Mouse (Mus musculus) kidney, adult 2 months (tissue): Measurements from ENCODE around the gene Rrn3.

ENCODE experiments used
- CTCF ChIP-seq: fragments of 200-500 bp; conservative IDR thresholded peaks from 2 replicates; pipeline ENCODE4 v1.5.1; 2011; ENCODE audit warnings: low read depth, mild to moderate bottlenecking, control low read depth, low read length, moderate library complexity, mixed read lengths; ENCODE audit not compliant: insufficient read depth, insufficient read length
- POLR2A ChIP-seq: fragments of 200-500 bp; IDR thresholded peaks from one replicate; pipeline ENCODE4 v1.6.1; 2011; ENCODE audit warnings: low read depth, low read length, control low read depth

DNA sequence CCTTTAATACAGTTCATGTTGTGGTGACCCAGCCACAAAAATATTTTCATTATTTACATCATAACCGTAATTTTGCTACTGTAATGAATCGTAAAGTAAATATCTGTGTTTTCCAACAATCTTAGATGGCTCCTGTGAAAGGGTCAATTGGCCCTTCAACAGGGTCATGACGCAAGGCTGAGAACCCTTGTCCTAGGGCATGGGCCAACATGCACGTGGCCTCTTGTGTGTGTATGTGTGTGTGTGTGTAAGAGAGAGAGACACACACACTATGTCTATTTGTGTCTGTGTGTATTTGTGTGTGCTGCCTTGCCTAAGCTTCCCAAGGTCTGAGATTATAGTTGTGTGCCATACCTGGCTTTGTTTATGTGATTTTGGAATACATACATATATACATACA lies 27.1 kb downstream of the Rrn3 start:
- TF ChIP-seq CTCF (no peak), POLR2A (no peak)
